Mouse (Mus musculus) hindbrain, embryonic 12.5 days (tissue): ENCODE measurements around the gene Golph3l. TPM values are rescaled to one million over a fixed set of nuclear protein-coding genes. Genes with fewer than 3 reads are reported as not detected.

Experiments
- polyA plus RNA-seq: library from polyadenylated mRNA; unstranded; fragments of >200 nt; fragmentation: Nextera tagmentation; extraction: Ambion mirVana; gene quantifications from 2 replicates; pipeline ENCODE4 v1.2.1, GENCODE M21; 2016

Gene Golph3l
- polyA plus RNA-seq, 1 experiment from 2014 or later = 33.7 TPM

Other genes starting within 250 kb of the Golph3l start
- gene Setdb1, start 231.7 kb upstream of the Golph3l start, polyA plus RNA-seq = 56.3 and 62.9 TPM in 2 replicates
- not detected in 2 replicates for gene 4930558C23Rik, start 186.1 kb upstream of the Golph3l start, polyA plus RNA-seq
- 34.3 and 37.7 TPM in 2 replicates for gene Arnt, start 154.5 kb upstream of the Golph3l start, polyA plus RNA-seq
- gene Ctsk, start 89.7 kb upstream of the Golph3l start, polyA plus RNA-seq = 18.3 and 20.2 TPM in 2 replicates
- gene Ctss, start 62.1 kb upstream of the Golph3l start, polyA plus RNA-seq = 9.3 and 12.0 TPM in 2 replicates
- gene Hormad1, start 29.3 kb upstream of the Golph3l start, polyA plus RNA-seq = not detected in 2 replicates
- gene Ensa, start 36.1 kb downstream of the Golph3l start, polyA plus RNA-seq = 91.3 and 97.5 TPM in 2 replicates
- 86.4 TPM in 2 replicates for gene Mcl1, start 69.9 kb downstream of the Golph3l start, polyA plus RNA-seq
- gene Adamtsl4, start 99.0 kb downstream of the Golph3l start, polyA plus RNA-seq = 0.65 and 1.2 TPM in 2 replicates
- gene Ecm1, start 150.6 kb downstream of the Golph3l start, polyA plus RNA-seq = 12.6 and 13.2 TPM in 2 replicates
- gene Tars2, start 171.3 kb downstream of the Golph3l start, polyA plus RNA-seq = 39.5 and 45.9 TPM in 2 replicates
- 28.3 and 29.6 TPM in 2 replicates for gene Rprd2, start 229.9 kb downstream of the Golph3l start, polyA plus RNA-seq